15 mouse cellular contexts compared by ENCODE assay signal in genomic region chr19:4572467-4572866, GRCm38 (mm10).
"Had no signal": no experiment of that assay in that cellular context is flagged by ENCODE, and none has a peak within 500 bp of the region (broad histone marks: within the 10 kb centered on the region; RNA-seq: fewer than 3 reads in every experiment).

No protein-coding gene starts in this region.

- ATAC-seq: intestine, postnatal 0 days had no signal

- H3K4me2 ChIP-seq: neural tube, embryonic 12.5 days; neural tube, embryonic 15.5 days; stomach, embryonic 15.5 days had no signal

- H3K9ac ChIP-seq: neural tube, embryonic 12.5 days; neural tube, embryonic 15.5 days; stomach, embryonic 15.5 days had no signal

- H3K9me3 ChIP-seq: megakaryocyte, embryonic 14.5 days; midbrain, embryonic 10.5 days; neural tube, embryonic 12.5 days; neural tube, embryonic 15.5 days; stomach, embryonic 15.5 days had no signal

- DNase-seq: kidney, adult 2 months; kidney, postnatal 25 days; layer of hippocampus, postnatal 36 days; right cerebral cortex, adult 18-20 months; right cerebral cortex, postnatal 25 days; spleen, adult 18-20 months; thymus, postnatal 36 days had no signal

- H3K27me3 ChIP-seq: neural tube, embryonic 12.5 days; neural tube, embryonic 15.5 days; stomach, embryonic 15.5 days had no signal

- H3K36me3 ChIP-seq: midbrain, embryonic 10.5 days; neural tube, embryonic 12.5 days; neural tube, embryonic 15.5 days; stomach, embryonic 15.5 days had no signal

- H3K4me3 ChIP-seq: left cerebral cortex, adult 2 months; megakaryocyte, embryonic 14.5 days; midbrain, embryonic 10.5 days; neural tube, embryonic 12.5 days; neural tube, embryonic 15.5 days; stomach, embryonic 15.5 days had no signal

- H3K27ac ChIP-seq: kidney, postnatal 0 days; left cerebral cortex, adult 2 months; midbrain, embryonic 10.5 days; neural tube, embryonic 12.5 days; neural tube, embryonic 15.5 days had no signal

- H3K4me1 ChIP-seq: megakaryocyte, embryonic 14.5 days; midbrain, embryonic 10.5 days; neural tube, embryonic 12.5 days; stomach, embryonic 15.5 days had no signal
